Mouse (Mus musculus): ENCODE measurements at regions not wholly inside any gene's neighbourhood (a gene's known extent, or its start where the extent isn't known, plus 50 kb on each side); places are given as distances from the start of the nearest gene placed in this dataset.

DNA sequence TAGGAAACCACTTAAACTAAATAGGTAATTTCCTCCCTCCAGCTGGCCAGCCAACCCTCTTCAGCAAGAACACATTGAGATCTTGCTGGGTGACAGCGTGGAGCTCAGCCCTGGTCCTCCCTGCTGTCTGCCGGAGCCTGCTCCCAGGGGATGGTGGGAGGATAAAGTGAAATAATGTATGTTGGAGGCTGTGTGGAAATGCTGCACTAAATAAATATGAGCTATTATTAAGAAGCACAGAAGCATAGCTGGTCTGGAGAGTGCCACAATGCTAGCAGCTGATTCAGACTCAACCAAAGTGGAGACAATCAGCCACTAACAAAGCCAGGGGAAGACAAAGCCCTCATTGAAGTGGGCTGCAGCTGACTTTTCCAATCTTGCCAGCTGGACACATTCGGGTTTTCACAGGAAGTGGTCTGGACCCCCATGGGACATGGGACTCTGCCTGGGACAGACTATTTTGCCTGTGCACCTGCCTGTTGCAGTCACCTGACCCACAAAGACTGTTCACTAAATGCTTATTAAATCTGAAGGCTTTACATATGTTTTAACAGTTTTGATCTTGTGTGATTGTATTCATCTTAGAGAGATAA, 248.3 kb downstream of the Emp1 start:
- no peak for TF ChIP-seq POLR2A (IDR thresholded peaks at IDR 0.05; ENCODE audit: insufficient read length, low read depth)
- no peak for TF ChIP-seq E2F4 (IDR thresholded peaks at IDR 0.05; ENCODE audit: insufficient read depth)
- TF ChIP-seq POLR2AphosphoS2 (IDR thresholded peaks at IDR 0.05; ENCODE audit: insufficient read length, low read depth), result no peak
- TF ChIP-seq TCF12 (IDR thresholded peaks at IDR 0.05; ENCODE audit: insufficient read depth, poor library complexity, severe bottlenecking), result no peak
- TF ChIP-seq MAX (IDR thresholded peaks at IDR 0.05; ENCODE audit: low read depth), result no peak
- TF ChIP-seq MYOD1 (IDR thresholded peaks at IDR 0.05; ENCODE audit: control insufficient read depth in 1 of 3, insufficient read length in 2 of 3, low read depth in 2 of 3), result no peak
- no peak for TF ChIP-seq TCF3 (IDR thresholded peaks at IDR 0.05; ENCODE audit: insufficient read length, low read depth)
- TF ChIP-seq CEBPB (IDR thresholded peaks at IDR 0.05; ENCODE audit: insufficient read depth, poor library complexity, severe bottlenecking), result no peak

Data from myocyte (in vitro differentiated cells).